Mouse (Mus musculus): ENCODE results near the gene Dmxl2.

GRCm38 (mm10) chr9:54518921-54519320 lies 17.5 kb upstream of the Dmxl2 start:
- no peak for TF ChIP-seq CTCF (IDR thresholded peaks at IDR 0.05; ENCODE audit: control insufficient read depth, insufficient read depth, insufficient read length)
- no peak for TF ChIP-seq MYOG (IDR thresholded peaks at IDR 0.05; ENCODE audit: control insufficient read depth, extremely low read depth, insufficient read length)
- no peak for TF ChIP-seq USF1 (IDR thresholded peaks at IDR 0.05; ENCODE audit: low read depth)
- no peak for TF ChIP-seq MAX (IDR thresholded peaks at IDR 0.05)
- TF ChIP-seq CEBPB (IDR thresholded peaks at IDR 0.05; ENCODE audit: low read depth) = no peak
